Mouse (Mus musculus): ENCODE measurements around the gene Dner.

DNA sequence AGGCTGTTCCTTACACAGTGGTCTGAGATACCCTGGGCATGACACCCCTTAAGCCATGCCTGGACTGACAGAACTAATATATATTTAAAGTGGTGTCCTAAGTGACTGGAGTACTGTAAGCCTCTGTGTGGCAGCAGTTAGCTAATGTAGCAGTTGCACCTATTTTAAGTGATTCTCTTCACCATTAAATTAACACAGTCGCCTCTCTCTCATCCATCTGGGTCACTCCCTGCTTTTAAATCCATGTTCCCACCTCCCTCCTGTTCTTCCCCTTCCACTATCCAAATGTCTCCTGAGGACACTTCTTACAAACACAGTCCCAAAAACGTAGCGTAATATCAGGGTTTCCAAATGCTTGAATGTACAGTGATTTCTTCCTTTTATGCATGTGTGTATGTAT lies 281.6 kb downstream of the Dner start:
- TF ChIP-seq CTCF (IDR thresholded peaks at IDR 0.05): no peak
- no peak for TF ChIP-seq POLR2A (IDR thresholded peaks at IDR 0.05; ENCODE audit: insufficient read depth, low read depth, low read length)
- TF ChIP-seq EP300 (IDR thresholded peaks at IDR 0.05; ENCODE audit: insufficient read depth, low read depth, low read length): no peak
